Mouse (Mus musculus): ENCODE results near the gene Casp8.
"Not testable (repeated sequence)": the region's sequence is repeated elsewhere in the genome, so short reads cannot be mapped to it uniquely, and the experiment has no call there.

The Casp8 gene

DNA sequence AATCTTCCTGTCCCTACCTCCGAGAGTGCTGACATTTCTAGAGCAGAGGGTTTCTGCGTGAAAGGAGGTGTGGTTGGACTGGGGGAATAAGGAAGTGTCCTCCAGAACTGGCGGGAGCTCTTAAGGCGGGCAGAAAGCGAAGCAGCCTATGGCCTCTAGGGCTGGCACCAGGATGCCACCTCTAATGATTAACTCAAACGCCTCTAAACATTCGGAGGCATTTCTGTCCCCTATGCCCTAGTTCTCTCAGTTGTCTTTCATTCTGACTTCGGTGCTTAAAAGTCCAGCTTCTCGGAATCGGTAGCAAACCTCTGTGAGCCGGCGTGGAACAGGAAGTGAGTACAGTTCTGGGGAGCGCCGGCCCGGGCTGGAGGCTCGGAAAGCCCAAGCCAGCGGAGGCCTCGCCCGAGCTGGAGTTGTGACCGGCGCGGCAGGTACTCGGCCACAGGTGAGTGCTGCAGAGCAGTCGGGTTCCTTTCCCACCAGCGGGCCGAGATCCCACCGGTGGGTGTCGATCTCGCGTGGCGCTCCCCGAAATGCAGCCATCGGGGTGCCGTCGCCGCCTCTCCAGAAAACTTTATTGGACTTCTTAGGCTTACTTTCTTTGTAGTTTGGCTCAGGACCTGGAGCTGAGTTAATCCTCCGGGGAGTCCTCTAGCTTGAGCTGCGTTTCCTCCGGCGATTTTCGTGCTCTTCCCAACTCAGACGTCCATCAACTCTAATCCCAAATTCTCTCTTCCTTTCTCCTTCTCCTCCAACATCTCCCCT, at the start of gene Casp8:
Casp8 (plus strand) TSS at position 84 of the 768 bp plus-strand sequence.
- peak; percentile 54 to 62 for DNase-seq (ENCODE audit: low spot score in 2 of 2)

- no peak for DNase-seq (ENCODE audit: low spot score in 2 of 2)
Measured at GRCm38 (mm10) chr1:58746880-58747279, 48.3 kb upstream of the Casp8 start.

DNA sequence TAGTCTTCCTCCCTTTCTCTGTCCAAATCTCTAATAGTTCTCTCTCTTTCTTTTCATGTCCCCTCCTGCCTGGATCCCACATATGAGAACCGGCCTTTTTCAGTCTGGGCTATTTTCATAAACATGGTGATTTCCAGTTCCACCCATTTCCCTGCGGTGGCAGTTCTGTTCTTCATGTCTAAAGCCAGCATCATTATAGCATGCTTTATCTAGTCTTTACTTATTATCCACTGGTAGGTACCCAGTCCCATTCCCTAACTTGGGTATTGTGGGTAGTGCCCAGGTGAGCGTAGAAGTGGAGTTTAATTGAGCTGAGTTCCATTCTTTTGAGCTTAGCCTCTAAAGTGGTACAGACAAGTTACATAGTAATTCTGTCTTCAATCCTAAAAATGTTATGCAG, 35.7 kb upstream of the Casp8 start:
- no peak for DNase-seq (ENCODE audit: low spot score in 2 of 2)

DNA sequence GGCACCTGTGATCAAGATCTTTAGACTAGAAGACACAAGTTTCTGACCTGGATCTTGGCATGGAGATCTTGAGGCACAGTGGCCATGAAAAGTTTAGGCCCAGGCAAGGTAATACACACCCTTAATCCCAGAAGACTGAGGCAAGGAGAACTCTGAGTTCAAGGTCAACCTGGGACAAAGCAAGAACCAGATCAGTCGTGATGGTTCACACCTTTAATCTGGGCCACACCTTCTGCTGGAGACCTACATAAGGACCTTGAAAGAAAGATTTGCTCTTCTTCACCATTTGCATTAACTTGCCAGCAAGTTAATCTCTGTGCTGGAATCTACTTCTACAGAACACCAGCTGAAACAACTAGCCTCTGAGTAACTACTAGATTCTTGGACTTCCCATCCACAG, 34.6 kb upstream of the Casp8 start:
- DNase-seq (ENCODE audit: low spot score in 2 of 2): no peak

GRCm38 (mm10) chr1:58761391-58762275, 33.5 kb upstream of the Casp8 start:
- DNase-seq (ENCODE audit: low spot score in 2 of 2): peak in 1 of 2 experiments; percentile 32

GRCm38 (mm10) chr1:58762576-58762975, 32.6 kb upstream of the Casp8 start:
- no peak for DNase-seq (ENCODE audit: low spot score in 2 of 2)

DNA sequence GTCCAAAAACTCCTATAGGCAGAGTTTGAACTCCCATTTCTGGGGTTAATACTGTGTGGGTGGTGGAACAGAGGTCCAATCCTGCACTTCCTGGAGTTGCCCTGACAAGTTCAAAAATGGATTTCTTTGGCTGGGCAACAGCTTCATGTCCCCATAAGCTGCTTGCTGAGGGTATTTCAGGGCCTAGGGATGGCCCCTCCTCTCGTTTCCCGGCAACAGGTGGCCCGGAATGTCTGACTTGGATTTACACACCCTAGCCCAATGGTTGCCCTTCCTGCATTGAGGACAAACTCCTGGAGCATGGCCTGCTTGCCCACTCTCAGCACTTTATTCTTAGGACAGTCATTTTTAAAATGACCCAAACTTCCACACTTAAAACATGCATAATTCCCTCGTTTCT, 28.7 kb upstream of the Casp8 start:
- not testable (repeated sequence) for DNase-seq (ENCODE audit: low spot score in 2 of 2)

GRCm38 (mm10) chr1:58769136-58769535, 26.0 kb upstream of the Casp8 start:
- no peak for DNase-seq (ENCODE audit: low spot score in 2 of 2)

DNA sequence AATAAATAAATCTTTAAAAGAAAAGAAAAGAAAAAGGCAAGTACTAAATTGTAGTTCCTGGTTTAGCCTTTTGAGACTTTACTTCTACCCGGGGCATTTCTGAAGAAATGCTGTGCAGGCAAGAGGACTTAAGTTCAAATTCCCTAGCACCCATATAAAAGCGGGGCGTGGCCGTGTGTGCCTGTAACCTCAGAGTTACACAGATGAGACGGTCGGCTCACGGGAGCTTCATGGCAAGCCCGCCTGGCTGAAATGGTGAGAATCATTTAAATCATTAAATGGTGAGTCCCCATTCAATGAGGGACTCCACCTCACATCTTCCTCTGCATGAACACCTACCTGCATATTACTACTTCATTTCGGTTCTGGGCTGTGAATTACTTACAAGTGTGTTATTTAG, 25.5 kb upstream of the Casp8 start:
- no peak for DNase-seq (ENCODE audit: low spot score in 2 of 2)

- DNase-seq (ENCODE audit: low spot score in 2 of 2): peak in 1 of 2 experiments; percentile 19
Measured at GRCm38 (mm10) chr1:58770111-58770720, 25.0 kb upstream of the Casp8 start.

DNA sequence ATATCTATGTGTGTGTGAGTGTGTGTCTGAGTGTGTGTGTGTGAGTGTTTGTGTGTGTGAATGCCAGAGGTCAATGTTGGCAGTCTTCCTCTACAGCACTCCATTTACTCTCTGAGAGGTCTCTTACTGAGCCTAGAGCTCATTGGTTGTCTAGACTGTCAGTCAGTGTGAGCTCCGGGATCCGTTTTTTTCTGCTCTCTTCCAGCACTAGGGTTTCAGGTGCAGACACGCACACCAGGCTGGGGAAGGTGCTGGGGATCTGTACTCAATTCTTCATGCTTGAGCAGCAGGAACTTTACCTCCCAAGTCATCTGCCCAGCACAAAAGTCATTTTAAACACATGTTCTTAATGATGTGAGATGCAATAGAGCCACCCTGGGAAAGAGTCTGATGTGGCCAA, 23.1 kb upstream of the Casp8 start:
- DNase-seq (ENCODE audit: low spot score in 2 of 2): no peak

GRCm38 (mm10) chr1:58773280-58773679, 21.9 kb upstream of the Casp8 start:
- no peak for DNase-seq (ENCODE audit: low spot score in 2 of 2)

DNA sequence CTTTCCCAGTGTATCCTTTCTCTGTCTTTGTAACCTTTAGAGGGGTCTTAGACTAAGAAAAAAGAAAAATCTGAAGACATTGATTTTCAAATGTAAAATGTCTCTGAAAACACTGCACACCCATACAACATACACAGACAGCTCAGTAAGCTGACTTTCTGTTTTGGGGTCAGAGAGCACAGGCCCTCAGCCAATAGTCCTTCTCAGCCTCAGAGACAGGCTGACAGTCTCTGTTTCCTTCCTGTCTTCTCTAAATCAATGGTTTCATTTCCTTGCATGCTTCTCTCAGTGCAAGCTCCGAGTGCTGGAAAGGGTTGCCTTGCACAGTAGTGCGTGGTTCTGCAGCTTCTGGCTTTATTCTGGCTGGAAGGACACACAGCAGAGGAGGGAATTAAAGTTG, 21.3 kb upstream of the Casp8 start:
- DNase-seq (ENCODE audit: low spot score in 2 of 2): no peak

DNA sequence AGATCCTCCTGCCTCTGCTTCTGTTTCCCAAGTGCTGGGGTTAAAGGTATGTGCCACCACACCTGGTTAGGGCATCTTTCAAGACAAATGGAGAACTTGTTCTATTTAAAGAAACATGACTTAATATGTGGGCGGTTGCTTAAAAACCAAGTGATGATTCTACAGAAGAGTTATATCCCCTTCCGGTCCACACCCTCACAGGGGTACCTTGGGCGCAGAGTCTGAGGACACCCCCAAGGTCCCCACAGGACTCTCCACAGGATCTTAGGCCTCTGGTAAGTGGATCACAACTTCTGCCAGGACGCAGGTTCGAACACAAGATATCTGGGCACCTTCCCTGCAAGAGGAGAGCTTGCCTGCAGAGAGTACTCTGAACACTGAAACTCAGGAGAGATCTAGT, 19.8 kb upstream of the Casp8 start:
- no peak for DNase-seq (ENCODE audit: low spot score in 2 of 2)

GRCm38 (mm10) chr1:58777583-58777982, 17.6 kb upstream of the Casp8 start:
- no peak for DNase-seq (ENCODE audit: low spot score in 2 of 2)

- no peak for DNase-seq (ENCODE audit: low spot score in 2 of 2)
Measured at GRCm38 (mm10) chr1:58778226-58778625, 16.9 kb upstream of the Casp8 start.

- DNase-seq (ENCODE audit: low spot score in 2 of 2): no peak
Measured at GRCm38 (mm10) chr1:58786276-58786675, 8.9 kb upstream of the Casp8 start.

DNA sequence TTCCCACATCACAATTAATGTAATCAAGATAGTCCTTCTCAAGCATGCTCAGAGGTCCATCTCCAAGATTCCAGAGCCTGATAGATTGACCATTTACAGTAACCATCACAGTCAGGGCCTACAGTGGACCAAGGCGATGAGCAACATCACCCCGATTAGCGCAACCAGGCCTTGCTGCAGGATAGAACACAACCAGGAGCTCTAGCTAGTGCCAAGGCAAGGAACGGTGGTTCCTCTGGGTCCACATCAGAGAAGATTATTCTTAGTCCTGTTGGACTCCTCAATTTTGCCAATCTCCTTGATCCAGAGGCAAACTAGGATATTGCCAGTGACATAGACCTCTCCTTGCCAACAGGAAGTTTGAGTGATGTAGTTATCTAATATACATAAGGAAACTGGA, 6.8 kb upstream of the Casp8 start:
- DNase-seq (ENCODE audit: low spot score in 2 of 2): no peak

GRCm38 (mm10) chr1:58794705-58795104, 469 bp upstream of the Casp8 start:
- no peak for DNase-seq (ENCODE audit: low spot score in 2 of 2)

DNA sequence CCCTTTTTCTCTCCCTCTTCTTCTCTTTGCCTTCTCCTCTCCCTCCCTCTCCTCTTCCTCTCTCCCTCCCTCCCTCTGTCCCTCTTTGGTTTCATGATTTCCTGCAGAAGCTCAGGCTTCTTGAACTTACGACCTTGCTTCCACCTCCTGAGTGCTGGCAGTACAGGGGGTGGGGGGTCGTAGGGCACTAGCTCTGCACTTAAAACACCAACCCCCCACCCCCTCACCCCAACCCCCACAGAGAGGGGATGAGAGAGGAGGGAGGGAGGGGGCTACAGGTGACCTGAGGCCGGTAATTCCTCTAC, 837 bp downstream of the Casp8 start:
- DNase-seq (ENCODE audit: low spot score in 2 of 2): no peak

DNA sequence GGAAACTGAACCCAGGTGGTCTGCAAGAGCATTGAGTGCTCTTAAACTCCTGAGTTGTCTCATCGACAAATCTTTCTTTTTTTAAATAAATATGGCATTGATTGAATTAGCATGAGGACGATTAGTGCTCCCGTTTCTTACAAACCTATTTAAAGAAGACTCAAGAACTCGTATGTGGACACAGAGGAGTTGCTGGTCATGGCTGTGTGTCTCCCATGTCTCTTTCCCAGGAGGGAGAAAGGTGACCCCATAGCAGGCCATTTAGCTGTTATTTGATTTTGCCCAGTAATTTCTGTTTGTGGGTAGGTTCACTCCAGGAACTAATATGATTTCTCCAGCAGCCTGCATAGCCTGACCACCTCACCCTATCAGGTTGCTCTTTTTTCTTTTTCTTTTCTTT, 1.7 kb downstream of the Casp8 start:
- DNase-seq (ENCODE audit: low spot score in 2 of 2): no peak

GRCm38 (mm10) chr1:58797370-58797769, 2.2 kb downstream of the Casp8 start:
- no peak for DNase-seq (ENCODE audit: low spot score in 2 of 2)

DNA sequence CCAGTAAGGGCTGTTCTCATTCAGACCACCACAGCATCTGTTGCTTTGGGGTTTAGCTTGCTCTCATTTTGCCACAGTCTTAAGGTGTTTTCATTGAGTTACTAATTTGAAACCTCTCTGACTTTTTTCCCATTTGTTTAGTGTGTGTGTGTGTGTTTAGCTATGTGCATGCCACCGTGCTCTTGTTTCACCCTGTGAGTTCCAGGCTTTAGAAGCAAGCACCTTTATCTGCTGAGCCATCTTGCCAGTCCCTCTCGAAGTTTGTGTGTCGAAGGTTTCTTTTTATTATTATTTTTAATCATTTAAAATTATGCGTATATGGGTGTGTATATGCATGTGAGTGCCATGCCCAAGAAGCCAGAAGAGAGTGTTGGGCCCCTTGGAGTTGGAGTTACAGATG, 3.7 kb downstream of the Casp8 start:
- no peak for DNase-seq (ENCODE audit: low spot score in 2 of 2)

Measured in urinary bladder, postnatal 36 days (tissue).